Mouse (Mus musculus) liver, postnatal 0 days (tissue): ENCODE data around the gene Bdp1. TPM values are rescaled to one million over a fixed set of nuclear protein-coding genes. Genes with fewer than 3 reads are reported as not detected.
A peak's percentile ranks its signal among the peaks of the same experiment; 100 is the strongest.

ENCODE experiments used
- ATAC-seq: fragments of 200-750 bp; cut with Nextera tagmentation; 2 replicates; pipeline ENCODE4 v1.8.0; 2017; ENCODE audit warnings: mild to moderate bottlenecking, moderate library complexity
- DNase-seq: peaks from one replicate; pipeline ENCODE4 v3.0.0-alpha.2; 2016
- H3K27ac ChIP-seq: fragments of 300-500 bp; sonication (generic); 2 replicates; pipeline ENCODE4 v1.5.1; 2014; ENCODE audit warnings: antibody characterized with exemption, moderate library complexity, mild to moderate bottlenecking, low read depth
- H3K27me3 ChIP-seq: fragments of 300-500 bp; sonication (generic); 2 replicates; pipeline ENCODE4 v1.6.1; 2014; ENCODE audit warnings: low read length, control low read depth, mixed read lengths; ENCODE audit not compliant: insufficient read depth
- H3K36me3 ChIP-seq: fragments of 300-500 bp; sonication (generic); replicated peaks from 2 replicates; pipeline ENCODE4 v1.6.1; 2014; ENCODE audit warnings: mild to moderate bottlenecking, control low read depth, low read length, moderate library complexity, mixed read lengths; ENCODE audit not compliant: insufficient read depth
- H3K4me1 ChIP-seq: fragments of 300-500 bp; sonication (generic); 2 replicates; pipeline ENCODE4 v1.6.1; 2014; ENCODE audit warnings: antibody characterized with exemption, mild to moderate bottlenecking, control low read depth; ENCODE audit not compliant: insufficient read depth
- H3K4me2 ChIP-seq: fragments of 300-500 bp; sonication (generic); 2 replicates; pipeline ENCODE4 v1.6.1; 2014; ENCODE audit warnings: low read depth, mild to moderate bottlenecking, low read length, moderate library complexity, mixed read lengths
- H3K4me3 ChIP-seq: fragments of 300-500 bp; sonication (generic); 2 replicates; pipeline ENCODE4 v1.5.1; 2014; ENCODE audit warnings: low read depth, low read length
- H3K9ac ChIP-seq: fragments of 300-500 bp; sonication (generic); replicated peaks from 2 replicates; pipeline ENCODE4 v1.6.1; 2014; ENCODE audit warnings: mild to moderate bottlenecking, moderate library complexity
- H3K9me3 ChIP-seq: fragments of 300-500 bp; sonication (generic); 2 replicates; pipeline ENCODE4 v1.6.1; 2016; ENCODE audit warnings: mild to moderate bottlenecking, control low read depth, low read length, mixed read lengths
- CTCF ChIP-seq: sonication (generic); IDR thresholded peaks from 2 replicates; pipeline ENCODE4 v1.5.1; 2016; ENCODE audit warnings: antibody characterized with exemption, low read depth
- EP300 ChIP-seq: IDR thresholded peaks from 2 replicates; pipeline ENCODE4 v1.6.1; 2016; ENCODE audit warnings: antibody characterized with exemption, low read depth, mild to moderate bottlenecking
- WGBS: fragments of 180-500 bp; shearing (Covaris S2); extraction: QIAGEN DNeasy Blood & Tissue Kit; methylation state at CpG from one replicate; pipeline ENCODE4 v1.1.7; 2014; ENCODE audit not compliant: insufficient replicate concordance; 5-methylcytosine and 5-hydroxymethylcytosine counted together
- polyA plus RNA-seq: library from polyadenylated mRNA; unstranded; fragments of >200 nt; fragmentation: Nextera tagmentation; extraction: Ambion mirVana; gene quantifications from 2 replicates; pipeline ENCODE4 v1.2.1, GENCODE M21; 2015

Bdp1 gene
- 7.3 and 9.1 TPM in 2 replicates for polyA plus RNA-seq

DNA sequence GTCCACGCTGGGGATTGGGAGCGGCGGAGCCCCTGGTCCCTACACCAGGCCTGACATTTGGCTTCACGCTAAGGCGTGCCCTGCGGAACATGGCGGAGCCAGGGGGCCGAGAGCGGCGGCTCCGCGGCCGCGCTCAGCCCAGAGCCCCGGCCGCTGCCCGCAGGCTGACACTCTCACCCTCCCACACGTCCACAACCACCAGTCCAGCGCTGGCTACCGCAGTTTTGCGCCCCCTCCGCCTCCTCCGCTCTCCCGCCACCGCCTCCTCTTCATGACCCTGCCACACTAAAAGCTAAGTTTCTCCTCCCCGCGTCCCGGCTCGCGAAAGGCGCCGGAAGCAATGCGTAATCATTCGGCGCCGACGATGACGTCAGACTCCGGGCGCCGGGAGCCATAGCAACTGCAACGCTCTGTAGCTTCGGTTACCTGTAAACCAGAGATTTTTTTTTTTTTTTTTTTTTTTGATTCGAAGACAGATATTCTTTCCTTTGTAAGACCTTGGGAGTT, at the start of gene Bdp1:
Gene Bdp1 (minus strand): TSS at position 323 of the 507 bp plus-strand sequence.
- Histone ChIP-seq H3K9ac (peak within 1 kb of the TSS; percentile 89), H3K27ac (peak within 1 kb of the TSS; percentile 93), H3K9me3 (no peaks in the 10 kb centered on the region), H3K36me3 (no peaks in the 10 kb centered on the region; the same call in 1 of the 2 replicates), H3K4me1 (peaks cover 18% of the 10 kb centered on the region), H3K27me3 (no peaks in the 10 kb centered on the region), H3K4me3 (peak within 1 kb of the TSS; percentile 90), H3K4me2 (peak within 1 kb of the TSS; percentile 84)
- under 1% methylated on average over 44 of the region's 44 CpGs for WGBS
- ATAC-seq (peak; percentile 87), DNase-seq (peak; percentile 95)
- TF ChIP-seq EP300 (peak; percentile 59), CTCF (no peak)

DNA sequence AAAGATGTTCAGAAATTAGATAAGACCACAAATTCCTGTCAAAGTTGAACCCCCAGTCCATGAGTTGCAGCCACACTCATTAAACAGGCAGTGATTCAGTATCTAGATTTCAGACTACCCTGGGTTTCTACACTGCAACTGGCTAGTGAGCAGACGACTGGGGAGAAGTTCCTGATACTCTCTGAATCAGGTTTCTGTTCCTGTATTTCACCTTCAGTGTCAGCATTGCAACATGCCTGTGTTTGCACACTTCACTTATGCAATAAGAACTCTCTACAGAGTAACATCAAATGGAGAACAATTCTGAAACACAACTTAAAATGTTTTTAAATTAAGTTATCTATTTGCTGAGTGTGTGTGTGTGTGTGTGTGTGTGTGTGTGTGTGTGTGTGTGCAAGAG, 48.8 kb upstream of the Bdp1 start:
- Histone ChIP-seq H3K4me3 (no peak overlapping the region), H3K9ac (no peak overlapping the region), H3K27ac (peak overlapping the region; percentile 37), H3K36me3 (peaks cover 2% of the 10 kb centered on the region; the same call in 1 of the 2 replicates), H3K27me3 (no peaks in the 10 kb centered on the region), H3K9me3 (no peaks in the 10 kb centered on the region), H3K4me2 (no peak overlapping the region), H3K4me1 (peaks cover 7% of the 10 kb centered on the region)
- 25% methylated on average over 1 of the region's 1 CpGs for WGBS
- peak; percentile 60 for TF ChIP-seq EP300
- no peak for TF ChIP-seq CTCF
- DNase-seq = peak; percentile 47
- ATAC-seq = peak; percentile 74

DNA sequence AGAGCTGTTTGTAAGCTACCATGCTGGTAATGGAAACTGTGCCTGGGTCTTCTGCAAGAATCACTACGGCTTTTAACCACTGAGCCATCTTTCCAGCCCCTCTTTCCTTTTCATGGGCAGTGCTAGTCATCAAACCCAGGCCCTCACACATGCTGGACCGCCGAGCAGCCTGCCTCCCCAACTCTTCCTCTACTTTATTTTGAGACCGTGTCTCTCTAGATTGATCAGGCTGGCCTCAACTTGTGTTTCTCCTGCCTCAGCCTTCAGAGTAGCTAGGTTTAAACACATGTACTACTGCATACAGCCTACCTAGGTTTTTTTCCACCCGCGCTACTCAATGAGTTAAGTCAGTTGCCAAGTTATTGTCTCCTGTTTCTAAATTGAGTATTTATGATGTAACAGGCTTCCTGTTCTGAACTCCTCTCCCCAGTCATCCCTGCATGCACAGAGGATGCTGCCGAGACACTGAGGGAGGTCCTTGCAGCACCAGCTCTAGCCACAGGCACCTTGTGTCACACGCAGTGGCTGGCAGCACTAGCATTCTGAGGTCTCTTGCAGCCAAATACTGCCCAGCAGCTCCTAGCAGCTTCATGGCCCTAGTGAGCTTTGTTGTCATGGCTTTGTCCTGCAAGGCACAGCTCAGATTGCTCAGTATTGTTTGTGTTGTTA, 37.9 kb upstream of the Bdp1 start:
- no peaks in the 10 kb centered on the region for H3K27me3 ChIP-seq
- DNase-seq (no peak), ATAC-seq (no peak)
- H3K4me2 ChIP-seq = no peak overlapping the region
- no peak overlapping the region for H3K27ac ChIP-seq
- TF ChIP-seq CTCF = no peak
- TF ChIP-seq EP300 = no peak
- no peak overlapping the region for H3K9ac ChIP-seq
- no peaks in the 10 kb centered on the region for H3K9me3 ChIP-seq
- no peaks in the 10 kb centered on the region for H3K4me1 ChIP-seq
- H3K36me3 ChIP-seq = peaks cover 14% of the 10 kb centered on the region
- no peak overlapping the region for H3K4me3 ChIP-seq
- WGBS = 68% methylated on average over 8 of the region's 8 CpGs

DNA sequence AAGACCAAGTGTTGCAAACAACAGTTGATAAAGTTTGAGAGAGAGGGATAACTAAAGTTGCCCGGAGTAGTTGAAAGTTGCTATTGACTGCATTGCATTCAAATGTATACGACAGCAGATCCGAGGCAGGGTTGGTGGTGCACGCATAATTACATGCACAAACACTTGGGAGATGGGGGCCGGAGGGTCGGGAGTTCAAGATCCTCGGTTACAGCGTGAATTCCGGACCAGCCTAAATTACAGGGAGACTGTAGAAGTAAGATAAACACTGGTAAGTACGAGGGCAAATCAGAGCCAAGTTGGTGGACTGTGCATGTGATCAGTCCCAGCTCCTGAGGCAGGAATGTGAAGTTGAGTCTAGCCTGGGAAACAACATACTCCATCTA, 21.4 kb upstream of the Bdp1 start:
- ATAC-seq (peak; percentile 16), DNase-seq (no peak)
- Histone ChIP-seq H3K4me1 (peaks cover 11% of the 10 kb centered on the region), H3K4me2 (peak overlapping the region; percentile 89), H3K9ac (peak overlapping the region; percentile 89), H3K36me3 (peaks cover 26% of the 10 kb centered on the region), H3K4me3 (peak overlapping the region; percentile 91), H3K27ac (0 out of 2 replicates have a peak overlapping the region, but pooled peaks have one; percentile 50), H3K27me3 (no peaks in the 10 kb centered on the region), H3K9me3 (no peaks in the 10 kb centered on the region)
- 1% methylated on average over 10 of the region's 10 CpGs for WGBS
- no peak for TF ChIP-seq EP300

DNA sequence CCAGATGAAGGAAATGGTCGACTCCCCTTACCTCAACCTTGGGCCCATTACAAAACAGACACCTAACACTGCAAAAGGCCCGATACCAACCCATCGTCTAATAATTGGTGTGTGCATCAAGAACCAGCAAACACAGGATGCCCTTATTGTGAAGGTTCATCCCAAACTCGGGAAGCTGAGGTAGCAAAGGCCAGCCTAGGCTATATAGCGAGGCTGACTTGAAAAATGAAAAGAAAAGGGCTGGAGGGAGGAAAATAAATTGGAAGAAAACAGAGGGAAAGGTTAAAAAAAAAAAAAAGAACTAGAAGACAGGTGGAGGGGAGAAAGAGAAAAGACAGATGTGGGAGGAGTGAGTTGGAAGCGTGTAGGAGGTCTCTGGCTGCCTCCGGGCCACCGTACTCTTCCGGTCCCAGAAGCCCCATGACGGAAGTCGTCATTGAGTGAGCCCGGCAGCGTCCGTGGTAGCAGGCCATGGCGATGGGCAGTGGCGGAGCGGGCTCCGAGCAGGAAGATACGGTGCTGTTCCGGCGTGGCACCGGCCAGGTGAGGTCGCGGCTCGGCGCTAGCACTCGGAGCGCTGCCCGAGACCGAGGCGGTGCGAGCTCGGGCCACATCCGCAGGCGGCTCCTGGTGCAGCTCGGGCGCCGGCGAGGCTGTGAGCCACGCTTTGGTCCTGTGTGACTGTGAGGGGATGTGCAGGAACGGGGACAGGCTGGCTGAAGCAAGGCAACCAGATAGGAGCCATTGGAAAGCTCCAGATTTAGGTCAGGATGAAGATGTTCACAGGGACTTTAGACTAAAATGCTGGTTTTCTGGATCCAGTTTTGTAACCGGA, 20.8 kb upstream of the Bdp1 start, which contains the start of gene Smn1:
Gene Smn1 (plus strand): TSS at position 430 of the 835 bp plus-strand sequence.
- Histone ChIP-seq H3K27me3 (no peaks in the 10 kb centered on the region), H3K9me3 (no peaks in the 10 kb centered on the region), H3K4me2 (peak within 1 kb of the TSS; percentile 89), H3K4me1 (peaks cover 11% of the 10 kb centered on the region), H3K9ac (peak within 1 kb of the TSS; percentile 89), H3K4me3 (peak within 1 kb of the TSS; percentile 91), H3K36me3 (peaks cover 26% of the 10 kb centered on the region), H3K27ac (peak within 1 kb of the TSS; percentile 50; the same call in 1 of the 2 replicates)
- WGBS = 4% methylated on average over 42 of the region's 42 CpGs
- DNase-seq = peak; percentile 90
- ATAC-seq = peak; percentile 98
- TF ChIP-seq CTCF = no peak
- TF ChIP-seq EP300 = no peak

DNA sequence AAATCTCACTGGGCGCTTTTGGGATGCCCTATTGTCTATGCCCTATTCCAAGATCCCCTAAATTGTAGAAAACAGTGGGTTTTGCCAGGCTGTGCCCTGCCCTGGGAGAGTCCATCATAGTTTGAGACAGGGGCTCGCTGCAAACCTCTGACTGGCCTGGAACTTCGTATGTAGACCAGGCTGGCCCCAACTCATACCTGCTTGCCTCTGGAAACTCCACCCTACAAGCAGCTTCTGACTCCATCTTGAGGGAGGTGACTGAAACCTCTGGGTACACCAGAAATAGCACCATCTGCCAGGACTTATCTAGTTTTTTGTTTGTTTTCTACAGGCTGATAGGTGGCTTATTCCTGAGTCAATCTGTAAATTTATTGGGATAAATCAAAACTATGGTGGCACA, 20.1 kb upstream of the Bdp1 start:
- Histone ChIP-seq H3K4me3 (peak overlapping the region; percentile 91; the same call in 1 of the 2 replicates), H3K27me3 (no peaks in the 10 kb centered on the region), H3K27ac (no peak overlapping the region), H3K9ac (no peak overlapping the region), H3K4me1 (peaks cover 11% of the 10 kb centered on the region), H3K36me3 (peaks cover 22% of the 10 kb centered on the region), H3K4me2 (peak overlapping the region; percentile 89), H3K9me3 (no peaks in the 10 kb centered on the region)
- WGBS = 82% methylated on average over 3 of the region's 3 CpGs
- no peak for ATAC-seq
- no peak for DNase-seq
- no peak for TF ChIP-seq CTCF
- no peak for TF ChIP-seq EP300
